Mouse (Mus musculus): Measurements from ENCODE around the gene Ckap5. TPM values are rescaled to one million over a fixed set of nuclear protein-coding genes. Genes with fewer than 3 reads are reported as not detected.
"Not testable (repeated sequence)": the region's sequence is repeated elsewhere in the genome, so short reads cannot be mapped to it uniquely, and the experiment has no call there.

The Ckap5 gene
- polyA plus RNA-seq, 1 experiment: 2.7 TPM

DNA sequence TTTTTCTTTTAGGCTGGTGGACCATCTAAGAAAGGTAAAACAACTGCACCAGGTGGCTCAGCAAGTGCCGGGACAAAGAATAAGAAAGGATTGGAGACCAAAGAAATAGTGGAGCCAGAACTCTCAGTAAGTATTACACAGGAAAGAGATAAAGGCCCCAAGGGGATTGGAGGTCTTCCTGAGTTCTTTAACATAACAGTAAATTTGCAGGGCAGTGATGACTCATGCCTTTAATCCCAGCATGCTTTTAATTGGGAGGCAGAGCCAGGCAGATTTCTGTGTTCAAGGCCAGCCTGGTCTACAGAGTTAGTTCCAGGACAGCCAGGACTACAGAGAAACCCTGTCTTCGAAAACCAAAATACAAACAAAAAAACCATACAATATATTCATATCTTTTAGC, 41.6 kb downstream of the Ckap5 start:
- no peak overlapping the region for H3K27ac ChIP-seq (ENCODE audit: insufficient read depth, low read depth, low read length)
- WGBS: 93% methylated on average over 2 of the region's 2 CpGs
- peaks cover 53% of the 10 kb centered on the region for H3K36me3 ChIP-seq (ENCODE audit: control insufficient read depth, insufficient read depth, low read length)
- TF ChIP-seq POLR2A (IDR thresholded peaks at IDR 0.05; ENCODE audit: low read depth, low read length) (no peak), CTCF (IDR thresholded peaks at IDR 0.05; ENCODE audit: extremely low read depth, insufficient read length, insufficient replicate concordance, low read depth, low read length) (no peak)
- H3K4me1 ChIP-seq (ENCODE audit: control insufficient read depth, insufficient read depth, insufficient read length, low read length): no peaks in the 10 kb centered on the region
- H3K27me3 ChIP-seq (ENCODE audit: control insufficient read depth, insufficient read depth, low read length): no peaks in the 10 kb centered on the region
- H3K4me3 ChIP-seq (ENCODE audit: low read depth, low read length): no peak overlapping the region

DNA sequence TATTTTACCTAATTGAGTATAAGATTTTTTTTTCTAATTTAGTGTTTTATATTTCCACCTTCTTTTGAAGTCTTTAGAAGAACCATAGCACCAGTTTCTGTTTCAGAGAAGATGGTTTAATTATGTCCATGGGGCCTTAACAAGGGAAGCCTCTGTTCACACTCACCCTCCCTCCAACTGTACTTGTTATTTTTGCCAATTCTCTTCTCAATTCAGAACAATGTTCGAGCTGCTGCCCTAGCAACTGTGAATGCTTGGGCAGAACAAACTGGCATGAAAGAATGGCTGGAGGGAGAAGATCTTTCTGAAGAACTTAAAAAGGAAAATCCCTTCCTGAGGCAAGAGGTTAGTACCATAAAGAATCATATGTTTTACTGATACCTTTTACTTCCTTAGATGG, 54.3 kb downstream of the Ckap5 start:
- 91% methylated on average over 1 of the region's 1 CpGs for WGBS

DNA sequence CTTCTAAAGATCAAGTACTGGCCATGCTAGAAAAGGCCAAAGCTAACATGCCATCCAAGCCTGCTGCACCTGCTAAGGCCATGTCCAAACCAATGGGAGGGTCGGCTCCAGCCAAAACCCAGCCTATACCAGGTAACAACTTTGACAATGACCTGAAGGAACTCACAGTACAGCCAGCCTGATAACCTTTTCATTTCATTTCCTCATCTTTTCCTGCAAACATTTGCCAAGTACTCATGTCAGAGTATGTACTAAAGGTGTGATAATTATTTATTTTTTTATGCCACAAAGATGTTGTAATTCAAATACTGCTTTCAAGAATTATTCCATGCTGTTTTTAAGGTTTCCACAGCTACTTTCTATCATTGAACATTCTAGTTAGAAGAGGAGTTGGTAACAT, 59.7 kb downstream of the Ckap5 start:
- Histone ChIP-seq H3K4me3 (ENCODE audit: low read depth, low read length) (no peak overlapping the region), H3K27me3 (ENCODE audit: control insufficient read depth, insufficient read depth, low read length) (no peaks in the 10 kb centered on the region), H3K4me1 (ENCODE audit: control insufficient read depth, insufficient read depth, insufficient read length, low read length) (no peaks in the 10 kb centered on the region), H3K27ac (ENCODE audit: insufficient read depth, low read depth, low read length) (no peak overlapping the region), H3K36me3 (ENCODE audit: control insufficient read depth, insufficient read depth, low read length) (peaks cover 48% of the 10 kb centered on the region)
- TF ChIP-seq CTCF (IDR thresholded peaks at IDR 0.05; ENCODE audit: extremely low read depth, insufficient read length, insufficient replicate concordance, low read depth, low read length): no peak
- no peak for TF ChIP-seq POLR2A (IDR thresholded peaks at IDR 0.05; ENCODE audit: low read depth, low read length)
- WGBS: 85% methylated on average over 1 of the region's 1 CpGs

More for the DNA sequence above, 54.3 kb downstream of the Ckap5 start:
- peaks cover 46% of the 10 kb centered on the region for H3K36me3 ChIP-seq (ENCODE audit: control insufficient read depth, insufficient read depth, low read length)
- H3K4me3 ChIP-seq (ENCODE audit: low read depth, low read length): no peak overlapping the region
- TF ChIP-seq POLR2A (IDR thresholded peaks at IDR 0.05; ENCODE audit: low read depth, low read length): no peak
- no peak for TF ChIP-seq CTCF (IDR thresholded peaks at IDR 0.05; ENCODE audit: extremely low read depth, insufficient read length, insufficient replicate concordance, low read depth, low read length)
- H3K27ac ChIP-seq (ENCODE audit: insufficient read depth, low read depth, low read length): no peak overlapping the region
- H3K4me1 ChIP-seq (ENCODE audit: control insufficient read depth, insufficient read depth, insufficient read length, low read length): no peaks in the 10 kb centered on the region
- H3K27me3 ChIP-seq (ENCODE audit: control insufficient read depth, insufficient read depth, low read length): no peaks in the 10 kb centered on the region

DNA sequence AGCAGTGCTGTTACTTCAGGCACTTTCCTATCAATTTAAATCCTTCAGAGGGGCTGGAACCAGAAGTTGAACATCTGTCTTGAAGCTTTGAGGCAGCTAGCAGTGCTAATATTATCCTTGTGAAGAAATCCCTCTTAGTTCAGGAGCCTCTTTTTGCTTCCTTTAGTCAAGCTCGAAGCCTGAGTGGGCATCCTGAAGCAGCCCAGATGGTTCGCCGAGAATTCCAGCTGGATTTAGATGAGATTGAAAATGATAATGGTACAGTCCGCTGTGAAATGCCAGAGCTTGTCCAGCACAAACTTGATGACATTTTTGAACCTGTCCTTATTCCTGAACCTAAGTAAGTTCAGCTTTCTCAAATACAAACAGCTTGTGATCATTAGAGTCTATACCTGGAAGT, 73.9 kb downstream of the Ckap5 start:
- H3K4me1 ChIP-seq (ENCODE audit: control insufficient read depth, insufficient read depth, insufficient read length, low read length): no peaks in the 10 kb centered on the region
- peaks cover 53% of the 10 kb centered on the region for H3K36me3 ChIP-seq (ENCODE audit: control insufficient read depth, insufficient read depth, low read length)
- WGBS: 97% methylated on average over 4 of the region's 4 CpGs
- no peak overlapping the region for H3K4me3 ChIP-seq (ENCODE audit: low read depth, low read length)
- TF ChIP-seq CTCF (IDR thresholded peaks at IDR 0.05; ENCODE audit: extremely low read depth, insufficient read length, insufficient replicate concordance, low read depth, low read length) (no peak), POLR2A (IDR thresholded peaks at IDR 0.05; ENCODE audit: low read depth, low read length) (no peak)
- H3K27ac ChIP-seq (ENCODE audit: insufficient read depth, low read depth, low read length): no peak overlapping the region
- H3K27me3 ChIP-seq (ENCODE audit: control insufficient read depth, insufficient read depth, low read length): no peaks in the 10 kb centered on the region

DNA sequence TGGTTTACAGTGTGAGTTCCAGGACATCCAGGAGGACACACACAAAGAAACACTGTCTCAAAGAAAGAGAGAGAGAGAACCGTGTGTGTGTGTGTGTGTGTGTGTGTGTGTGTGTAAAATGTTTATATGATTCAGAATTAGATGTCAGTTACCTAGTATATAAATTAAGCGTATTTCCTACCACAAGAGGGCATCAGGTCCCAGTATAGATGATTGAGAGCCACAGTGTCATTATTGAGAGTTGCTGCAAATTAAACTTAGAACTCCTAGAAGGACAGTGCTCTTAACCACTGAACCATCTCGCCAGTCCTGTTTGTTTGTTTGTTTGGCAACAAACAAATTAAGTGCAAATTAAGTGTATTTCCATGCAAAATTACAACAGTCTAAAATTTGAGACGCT, 75.8 kb downstream of the Ckap5 start:
- TF ChIP-seq POLR2A (IDR thresholded peaks at IDR 0.05; ENCODE audit: low read depth, low read length): no peak
- no peak for TF ChIP-seq CTCF (IDR thresholded peaks at IDR 0.05; ENCODE audit: extremely low read depth, insufficient read length, insufficient replicate concordance, low read depth, low read length)
- H3K36me3 ChIP-seq (ENCODE audit: control insufficient read depth, insufficient read depth, low read length): peaks cover 49% of the 10 kb centered on the region

DNA sequence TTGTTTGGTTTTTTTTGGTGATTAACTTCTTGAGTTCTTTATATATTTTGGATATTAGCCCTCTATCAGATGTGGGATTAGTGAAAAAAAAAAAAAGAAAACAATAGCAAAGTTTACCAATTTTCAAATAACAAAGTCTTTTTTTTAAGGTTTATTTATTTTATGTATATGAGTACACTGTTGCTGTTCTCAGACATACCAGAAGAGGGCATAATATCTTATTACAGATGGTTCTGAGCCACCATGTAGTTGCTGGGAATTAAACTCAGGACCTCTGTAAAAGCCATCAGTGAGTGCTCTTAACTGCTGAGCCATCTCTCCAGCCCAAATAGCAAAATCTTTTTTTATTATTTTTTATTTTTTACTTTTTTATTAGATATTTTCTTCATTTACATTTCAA, 82.8 kb downstream of the Ckap5 start:
- not testable (repeated sequence) for H3K4me1 ChIP-seq (ENCODE audit: control insufficient read depth, insufficient read depth, insufficient read length, low read length); H3K27me3 ChIP-seq (ENCODE audit: control insufficient read depth, insufficient read depth, low read length); H3K27ac ChIP-seq (ENCODE audit: insufficient read depth, low read depth, low read length); H3K4me3 ChIP-seq (ENCODE audit: low read depth, low read length)
- peaks cover 40% of the 10 kb centered on the region for H3K36me3 ChIP-seq (ENCODE audit: control insufficient read depth, insufficient read depth, low read length)

More for the DNA sequence above, 75.8 kb downstream of the Ckap5 start:
- Histone ChIP-seq H3K27me3 (ENCODE audit: control insufficient read depth, insufficient read depth, low read length) (no peaks in the 10 kb centered on the region), H3K4me1 (ENCODE audit: control insufficient read depth, insufficient read depth, insufficient read length, low read length) (no peaks in the 10 kb centered on the region), H3K27ac (ENCODE audit: insufficient read depth, low read depth, low read length) (no peak overlapping the region), H3K4me3 (ENCODE audit: low read depth, low read length) (no peak overlapping the region)
- 81% methylated on average over 4 of the region's 4 CpGs for WGBS

DNA sequence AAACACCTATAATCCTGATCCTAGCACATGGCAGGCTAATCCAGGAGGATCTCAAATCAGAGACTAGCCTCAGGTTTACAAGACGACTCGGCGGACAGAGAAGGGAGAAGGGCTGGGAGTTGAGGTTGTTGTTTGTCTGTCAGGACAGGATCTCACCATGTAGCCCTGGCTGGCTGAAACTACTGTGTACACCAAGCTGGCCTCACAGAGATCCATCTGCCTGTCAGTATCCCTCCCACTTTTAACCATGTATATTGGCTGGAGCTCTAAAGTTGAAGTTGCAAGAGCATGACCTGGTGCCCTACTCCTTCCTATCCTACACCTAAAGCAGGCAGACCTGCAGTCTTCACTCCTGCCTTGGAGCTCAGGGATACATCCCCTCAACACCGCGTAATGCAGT, 95.8 kb downstream of the Ckap5 start:
- no peak for TF ChIP-seq POLR2A (IDR thresholded peaks at IDR 0.05; ENCODE audit: low read depth, low read length)
- no peak for TF ChIP-seq CTCF (IDR thresholded peaks at IDR 0.05; ENCODE audit: extremely low read depth, insufficient read length, insufficient replicate concordance, low read depth, low read length)
- Histone ChIP-seq H3K36me3 (ENCODE audit: control insufficient read depth, insufficient read depth, low read length) (peaks cover 30% of the 10 kb centered on the region), H3K4me3 (ENCODE audit: low read depth, low read length) (no peak overlapping the region), H3K27me3 (ENCODE audit: control insufficient read depth, insufficient read depth, low read length) (no peaks in the 10 kb centered on the region), H3K27ac (ENCODE audit: insufficient read depth, low read depth, low read length) (no peak overlapping the region), H3K4me1 (ENCODE audit: control insufficient read depth, insufficient read depth, insufficient read length, low read length) (no peaks in the 10 kb centered on the region)
- WGBS: 94% methylated on average over 5 of the region's 5 CpGs

DNA sequence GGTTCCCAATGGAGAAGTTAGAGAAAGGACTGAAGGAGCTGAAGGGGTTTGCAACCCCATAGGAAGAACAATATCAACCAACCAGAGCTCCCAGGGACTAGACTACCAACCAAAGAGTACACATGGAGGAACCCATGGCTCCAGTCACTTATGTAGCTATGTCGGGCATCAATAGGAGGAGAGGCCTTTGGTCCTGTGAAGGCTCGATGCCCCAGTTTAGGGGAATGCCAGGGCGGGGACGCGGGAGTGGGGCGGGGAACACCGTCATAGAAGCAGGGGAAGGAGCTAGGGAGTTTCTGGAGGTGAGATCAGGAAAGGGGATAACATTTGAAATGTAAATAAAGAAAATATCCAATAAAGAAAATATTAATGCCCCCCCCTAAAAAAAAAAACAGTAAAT, 96.8 kb downstream of the Ckap5 start:
- not testable (repeated sequence) for H3K27me3 ChIP-seq (ENCODE audit: control insufficient read depth, insufficient read depth, low read length); H3K4me3 ChIP-seq (ENCODE audit: low read depth, low read length); H3K4me1 ChIP-seq (ENCODE audit: control insufficient read depth, insufficient read depth, insufficient read length, low read length); H3K27ac ChIP-seq (ENCODE audit: insufficient read depth, low read depth, low read length)
- 75% methylated on average over 7 of the region's 7 CpGs for WGBS
- H3K36me3 ChIP-seq (ENCODE audit: control insufficient read depth, insufficient read depth, low read length): peaks cover 23% of the 10 kb centered on the region
